In the genomic region with DNA sequence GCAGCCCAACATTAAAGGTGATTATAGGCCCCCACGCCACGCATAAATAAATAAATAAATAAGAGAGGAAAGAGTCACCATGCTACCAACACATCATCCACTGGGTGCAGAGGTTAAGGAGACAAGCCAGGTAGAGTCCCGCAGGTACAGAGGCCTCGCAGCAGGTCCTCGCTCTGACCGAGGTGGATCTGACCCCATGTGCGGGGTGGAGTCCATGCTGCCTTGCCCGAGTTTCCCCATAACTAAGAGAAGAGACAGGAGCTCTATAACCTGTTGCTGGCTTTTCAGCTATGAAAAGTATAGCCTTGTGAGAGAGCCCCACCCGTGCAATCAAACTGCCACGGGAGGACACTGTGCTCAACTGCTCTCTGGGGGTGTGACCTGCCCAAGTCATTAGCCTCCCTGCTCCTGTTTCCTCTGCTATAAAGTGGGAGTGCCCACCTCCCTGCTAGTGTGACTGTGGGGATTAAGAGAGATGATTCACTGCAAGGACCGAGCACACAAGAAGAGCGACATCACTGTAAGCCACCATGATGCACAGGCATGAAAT, we compare ENCODE assay signal across 13 mouse cellular contexts. TPM values are rescaled to one million over a fixed set of nuclear protein-coding genes. Genes with fewer than 3 reads are reported as not detected.
DNase-seq lines count a peak whose midpoint lies in the region; ATAC-seq lines count a peak whose summit lies in the region.
"Had no signal": no experiment of that assay in that cellular context is flagged by ENCODE, and none has a peak within 500 bp of the region (broad histone marks: within the 10 kb centered on the region; RNA-seq: fewer than 3 reads in every experiment).

No protein-coding gene starts in this region.

- H3K9me3 ChIP-seq in heart, embryonic 12.5 days (replicated peaks), result no peaks in the 10 kb centered on the region
- H3K9me3 ChIP-seq in midbrain, embryonic 14.5 days (ENCODE audit: control insufficient read depth, low read length), result no peaks in the 10 kb centered on the region
- no peaks in the 10 kb centered on the region for H3K9me3 ChIP-seq in midbrain, embryonic 15.5 days
- H3K9me3 ChIP-seq: limb, embryonic 13.5 days had no signal

- peaks cover 33% of the 10 kb centered on the region for H3K4me1 ChIP-seq in heart, embryonic 12.5 days (replicated peaks)
- H3K4me1 ChIP-seq in midbrain, embryonic 14.5 days (ENCODE audit: control insufficient read depth, insufficient read depth, low read length), result peaks cover 18% of the 10 kb centered on the region
- peaks cover 26% of the 10 kb centered on the region for H3K4me1 ChIP-seq in midbrain, embryonic 15.5 days

- H3K9ac ChIP-seq in heart, embryonic 12.5 days, result no peak overlapping the region
- H3K9ac ChIP-seq in midbrain, embryonic 14.5 days (replicated peaks; ENCODE audit: low read length), result no peak overlapping the region
- no peak overlapping the region for H3K9ac ChIP-seq in midbrain, embryonic 15.5 days
- H3K9ac ChIP-seq: limb, embryonic 13.5 days had no signal

- H3K36me3 ChIP-seq in heart, embryonic 12.5 days, result no peaks in the 10 kb centered on the region
- H3K36me3 ChIP-seq in midbrain, embryonic 14.5 days (ENCODE audit: control insufficient read depth, insufficient read depth, low read length), result no peaks in the 10 kb centered on the region
- no peaks in the 10 kb centered on the region for H3K36me3 ChIP-seq in midbrain, embryonic 15.5 days (replicated peaks)
- H3K36me3 ChIP-seq: limb, embryonic 13.5 days had no signal

- H3K27ac ChIP-seq in heart, embryonic 12.5 days (ENCODE audit: poor library complexity, severe bottlenecking), result no peak overlapping the region
- 0 out of 2 replicates have a peak overlapping the region, but pooled peaks have one; percentile 8 for H3K27ac ChIP-seq in midbrain, embryonic 14.5 days (replicated peaks; ENCODE audit: low read depth, low read length)
- H3K27ac ChIP-seq in midbrain, embryonic 15.5 days, result no peak overlapping the region
- H3K27ac ChIP-seq: limb, embryonic 13.5 days had no signal

- WGBS in heart, embryonic 12.5 days, result 72% methylated on average over 12 of the region's 12 CpGs
- WGBS in midbrain, embryonic 14.5 days, result 82% methylated on average over 12 of the region's 12 CpGs
- 78% methylated on average over 12 of the region's 12 CpGs for WGBS in midbrain, embryonic 15.5 days

- peak; percentile 89 for DNase-seq in heart, adult 11 months
- DNase-seq in midbrain, embryonic 14.5 days, result no peak
- DNase-seq in induced T-regulatory cell, adult 2 months (ENCODE audit: low read depth), result peak; percentile 47
- DNase-seq in thymus, postnatal 14 days, result no peak
- DNase-seq: adrenal gland, adult 2 months; lung, adult 18-20 months; thymus, adult 18-20 months had no signal

- no peak overlapping the region for H3K4me2 ChIP-seq in heart, embryonic 12.5 days
- H3K4me2 ChIP-seq in midbrain, embryonic 14.5 days (ENCODE audit: low read length), result no peak overlapping the region
- H3K4me2 ChIP-seq in midbrain, embryonic 15.5 days, result no peak overlapping the region
- H3K4me2 ChIP-seq: limb, embryonic 13.5 days had no signal

- H3K27me3 ChIP-seq in heart, embryonic 12.5 days (replicated peaks), result no peaks in the 10 kb centered on the region
- no peaks in the 10 kb centered on the region for H3K27me3 ChIP-seq in midbrain, embryonic 14.5 days (ENCODE audit: control insufficient read depth, insufficient read depth, low read length)
- no peaks in the 10 kb centered on the region for H3K27me3 ChIP-seq in midbrain, embryonic 15.5 days (replicated peaks)
- H3K27me3 ChIP-seq: CH12.LX; limb, embryonic 13.5 days; Patski had no signal

- ATAC-seq in heart, embryonic 12.5 days (ENCODE audit: insufficient number of reproducible peaks, low FRiP score), result no peak
- no peak for ATAC-seq in midbrain, embryonic 14.5 days (ENCODE audit: low FRiP score, low TSS enrichment)
- no peak for ATAC-seq in midbrain, embryonic 15.5 days (replicated peaks)
- ATAC-seq in granulocyte monocyte progenitor cell, adult 5-6 weeks (replicated peaks; ENCODE audit: poor library complexity, severe bottlenecking), result no peak
- ATAC-seq: Patski had no signal

- H3K4me3 ChIP-seq in heart, embryonic 12.5 days, result no peak overlapping the region
- no peak overlapping the region for H3K4me3 ChIP-seq in midbrain, embryonic 14.5 days (replicated peaks; ENCODE audit: low read depth, low read length)
- H3K4me3 ChIP-seq in midbrain, embryonic 15.5 days, result no peak overlapping the region
- H3K4me3 ChIP-seq: limb, embryonic 13.5 days had no signal

RNA-seq across cellular contexts. Expression of gene Ankrd44, which starts 4.1 kb away (rescaled TPM):
- 11.0 and 11.7 TPM in 2 replicates for polyA plus RNA-seq in heart, embryonic 12.5 days (2016; fragmentation: Nextera tagmentation; extraction: Ambion mirVana)
- 37.0 and 39.1 TPM in 2 replicates for polyA plus RNA-seq in midbrain, embryonic 14.5 days (2014; fragmentation: Nextera tagmentation; extraction: Ambion mirVana)
- polyA plus RNA-seq in midbrain, embryonic 15.5 days (2015; fragmentation: Nextera tagmentation; extraction: Ambion mirVana), result 29.6 and 32.3 TPM in 2 replicates
- 99.4 and 128 TPM in 2 replicates for total RNA-seq in granulocyte monocyte progenitor cell, adult 5-6 weeks (2014; fragmentation: Nextera tagmentation)
- total RNA-seq in granulocyte monocyte progenitor cell, adult 5-6 weeks (2017), result 77.5 and 82.6 TPM in 2 replicates

Comparison
In these comparisons a context has a peak if more than half of its experiments do, and no peak if none do; other contexts are left out.
1. DNase-seq: peak in heart, adult 11 months (single experiment) and induced T-regulatory cell, adult 2 months (single experiment); none in midbrain, embryonic 14.5 days (single experiment) and thymus, postnatal 14 days (single experiment).